Mouse (Mus musculus) macrophage (primary cell): ENCODE measurements around the gene H6pd. TPM values are rescaled to one million over a fixed set of nuclear protein-coding genes. Genes with fewer than 3 reads are reported as not detected.

Experiments used
- H3K27ac ChIP-seq: fragments of 350-480 bp; formaldehyde crosslinking; 2 replicates; pipeline ENCODE4 v1.9.0; 2021
- H3K36me3 ChIP-seq: fragments of 350-480 bp; formaldehyde crosslinking; 2 replicates; pipeline ENCODE4 v1.9.0; 2021; ENCODE audit errors: inconsistent target
- H3K4me3 ChIP-seq: fragments of 350-480 bp; formaldehyde crosslinking; 2 replicates; pipeline ENCODE4 v1.9.0; 2021; ENCODE audit errors: inconsistent target
- H3K79me2 ChIP-seq: fragments of 350-480 bp; formaldehyde crosslinking; 2 replicates; pipeline ENCODE4 v1.9.0; 2021; ENCODE audit errors: inconsistent target
- WGBS: methylation state at CpG from one replicate; pipeline ENCODE4 v1.1.7; 2026; ENCODE audit warnings: inconsistent platforms; ENCODE audit not compliant: missing documents; 5-methylcytosine and 5-hydroxymethylcytosine counted together
- polyA plus RNA-seq: library from polyadenylated mRNA; stranded (reverse); fragments of 250-400 nt; gene quantifications from 3 replicates; pipeline ENCODE4 v1.2.4, GENCODE M21; 2018; ENCODE audit warnings: inconsistent platforms

The H6pd gene
- polyA plus RNA-seq, 1 experiment from 2014 or later: 19.3 TPM

DNA sequence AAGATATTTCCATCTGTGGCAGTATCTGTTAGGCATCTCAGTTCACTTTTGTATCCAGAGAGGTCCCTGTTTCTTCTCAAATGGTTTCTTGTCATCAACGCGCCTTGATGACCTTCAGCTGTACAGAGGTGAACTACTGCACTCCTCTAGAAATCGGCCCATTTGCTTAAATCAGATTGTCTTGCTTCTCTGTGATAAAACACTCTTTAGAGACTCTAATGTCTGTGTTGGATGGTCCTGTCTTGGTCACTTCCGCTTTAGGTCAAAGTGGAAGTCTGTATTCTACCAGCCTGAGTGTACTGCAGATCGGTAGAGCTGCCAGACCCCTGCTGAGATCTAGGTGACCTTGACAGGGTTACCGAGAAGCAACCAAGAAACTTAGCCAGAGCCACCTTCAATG lies 27.3 kb upstream of the H6pd start:
- H3K27ac ChIP-seq: no peak overlapping the region
- no peaks in the 10 kb centered on the region for H3K36me3 ChIP-seq
- 83% methylated on average over 6 of the region's 6 CpGs for WGBS
- H3K4me3 ChIP-seq: no peak overlapping the region
- no peaks in the 10 kb centered on the region for H3K79me2 ChIP-seq

- no peak overlapping the region for H3K27ac ChIP-seq
- no peaks in the 10 kb centered on the region for H3K36me3 ChIP-seq
- 11% methylated on average over 10 of the region's 10 CpGs for WGBS
- H3K79me2 ChIP-seq: no peaks in the 10 kb centered on the region
- H3K4me3 ChIP-seq: no peak overlapping the region
These were observed 26.5 kb upstream of the H6pd start for GRCm38 (mm10) chr4:150035280-150035679.

- H3K27ac ChIP-seq: no peak overlapping the region
- no peaks in the 10 kb centered on the region for H3K79me2 ChIP-seq
- no peak overlapping the region for H3K4me3 ChIP-seq
- H3K36me3 ChIP-seq: no peaks in the 10 kb centered on the region
- WGBS: 14% methylated on average over 22 of the region's 31 CpGs
These were observed 24.4 kb upstream of the H6pd start for GRCm38 (mm10) chr4:150033261-150033671.

DNA sequence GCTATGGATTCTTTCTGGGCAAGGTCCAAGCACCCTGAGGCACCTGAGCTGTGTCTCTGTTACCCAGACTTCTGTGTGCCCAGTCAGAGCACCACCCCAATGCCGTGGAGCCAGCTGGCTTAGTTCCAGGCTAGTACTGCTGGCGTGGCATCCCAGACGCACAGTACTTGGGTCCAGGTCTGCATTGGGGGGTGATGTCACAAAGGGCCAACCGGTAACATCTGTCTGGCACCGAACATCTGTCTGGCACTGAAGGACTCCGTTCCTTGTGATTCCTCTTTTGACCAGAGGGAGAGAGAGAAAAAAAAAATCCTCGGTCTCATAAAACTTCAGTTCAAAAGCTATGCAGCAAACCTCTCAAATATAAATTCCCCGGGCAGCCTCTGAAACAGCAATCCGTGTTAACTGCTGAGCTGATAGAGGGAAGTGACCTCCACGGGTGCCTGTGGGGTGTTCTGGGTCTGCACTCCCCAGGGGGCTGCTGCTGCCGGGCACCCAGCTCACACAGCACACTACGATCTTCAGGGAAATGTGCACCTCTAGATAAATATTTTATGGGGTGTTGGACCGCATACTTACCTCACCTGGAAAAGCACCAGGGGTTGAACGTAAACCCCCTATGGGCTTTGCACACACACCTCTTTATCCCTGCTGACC lies 22.5 kb upstream of the H6pd start:
- Histone ChIP-seq H3K4me3 (peak overlapping the region; percentile 49; the same call in 1 of the 2 replicates), H3K27ac (no peak overlapping the region), H3K36me3 (no peaks in the 10 kb centered on the region), H3K79me2 (no peaks in the 10 kb centered on the region)
- 24% methylated on average over 14 of the region's 14 CpGs for WGBS

DNA sequence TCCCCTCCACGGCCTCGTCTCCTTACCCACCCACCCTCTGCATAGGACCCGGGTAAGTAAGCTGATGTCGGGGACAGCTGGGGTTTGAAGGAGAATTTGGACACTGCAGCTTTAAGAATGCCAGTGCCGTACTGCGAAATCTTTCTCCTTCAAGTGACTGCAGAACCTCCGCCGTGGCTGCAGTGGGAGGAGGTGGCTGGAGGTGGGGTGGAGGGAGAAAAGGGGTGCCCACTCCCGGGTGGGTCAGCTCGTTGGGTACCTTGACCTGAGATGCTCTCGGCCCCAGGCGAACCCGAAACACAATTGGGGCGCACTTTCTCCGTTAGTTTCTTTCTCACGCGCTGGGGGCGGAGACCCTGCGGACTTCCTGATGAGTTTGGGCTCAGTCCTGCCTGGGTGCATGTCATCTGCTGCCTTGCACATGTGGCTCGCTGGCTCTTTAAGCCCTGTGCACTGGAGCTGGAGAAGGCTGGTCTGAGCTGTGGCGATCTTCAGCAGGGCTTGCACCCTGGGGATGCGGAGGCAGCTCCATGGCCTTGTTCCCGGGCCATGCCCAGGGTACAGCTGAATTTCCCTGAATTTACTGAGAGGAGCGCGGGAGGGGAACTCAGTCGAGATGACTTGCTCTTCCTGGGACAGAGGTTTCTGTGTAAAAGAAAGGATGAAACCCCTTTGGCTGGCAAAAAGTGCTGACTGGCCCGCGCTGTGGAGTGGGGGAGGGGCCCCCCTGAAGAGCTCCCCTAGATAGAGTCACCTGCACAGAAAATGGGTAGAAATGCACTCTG lies 21.8 kb upstream of the H6pd start:
- Histone ChIP-seq H3K4me3 (peak overlapping the region; percentile 49), H3K36me3 (no peaks in the 10 kb centered on the region), H3K79me2 (no peaks in the 10 kb centered on the region), H3K27ac (no peak overlapping the region)
- WGBS: 1% methylated on average over 28 of the region's 28 CpGs

DNA sequence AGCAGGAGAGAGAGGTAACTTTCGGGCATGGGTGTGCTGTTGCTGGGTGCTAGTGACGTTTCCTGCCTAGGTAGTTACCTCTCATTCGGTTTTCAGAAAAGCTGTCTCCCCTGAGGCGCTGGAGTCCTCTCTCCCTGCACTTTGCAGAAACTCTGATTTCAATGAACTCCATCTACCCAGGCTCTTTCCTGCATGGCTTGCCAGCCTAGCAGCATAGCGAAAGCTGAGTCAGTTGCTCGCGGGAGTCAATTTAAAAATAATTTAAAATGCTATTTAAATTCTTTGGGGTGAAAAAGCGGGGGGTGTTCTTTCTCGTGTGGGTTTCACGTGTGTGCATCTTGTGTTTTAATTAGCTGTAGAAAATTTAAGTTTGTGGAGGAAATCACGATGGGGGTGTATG lies 21.1 kb upstream of the H6pd start:
- no peak overlapping the region for H3K27ac ChIP-seq
- peak overlapping the region; percentile 49 for H3K4me3 ChIP-seq
- no peaks in the 10 kb centered on the region for H3K36me3 ChIP-seq
- no peaks in the 10 kb centered on the region for H3K79me2 ChIP-seq
- WGBS: 13% methylated on average over 11 of the region's 11 CpGs

GRCm38 (mm10) chr4:150023518-150023917 lies 14.7 kb upstream of the H6pd start:
- 82% methylated on average over 7 of the region's 7 CpGs for WGBS
- no peaks in the 10 kb centered on the region for H3K36me3 ChIP-seq
- H3K4me3 ChIP-seq: no peak overlapping the region
- H3K27ac ChIP-seq: no peak overlapping the region
- no peaks in the 10 kb centered on the region for H3K79me2 ChIP-seq

GRCm38 (mm10) chr4:150019741-150020380 lies 11.0 kb upstream of the H6pd start:
- H3K27ac ChIP-seq: no peak overlapping the region
- H3K36me3 ChIP-seq: no peaks in the 10 kb centered on the region
- WGBS: 92% methylated on average over 15 of the region's 15 CpGs
- no peak overlapping the region for H3K4me3 ChIP-seq
- H3K79me2 ChIP-seq: no peaks in the 10 kb centered on the region

GRCm38 (mm10) chr4:150015436-150015835 lies 6.6 kb upstream of the H6pd start:
- Histone ChIP-seq H3K4me3 (no peak overlapping the region), H3K27ac (0 out of 2 replicates have a peak overlapping the region, but pooled peaks have one; percentile 2), H3K36me3 (no peaks in the 10 kb centered on the region), H3K79me2 (no peaks in the 10 kb centered on the region)
- WGBS: 65% methylated on average over 7 of the region's 7 CpGs

DNA sequence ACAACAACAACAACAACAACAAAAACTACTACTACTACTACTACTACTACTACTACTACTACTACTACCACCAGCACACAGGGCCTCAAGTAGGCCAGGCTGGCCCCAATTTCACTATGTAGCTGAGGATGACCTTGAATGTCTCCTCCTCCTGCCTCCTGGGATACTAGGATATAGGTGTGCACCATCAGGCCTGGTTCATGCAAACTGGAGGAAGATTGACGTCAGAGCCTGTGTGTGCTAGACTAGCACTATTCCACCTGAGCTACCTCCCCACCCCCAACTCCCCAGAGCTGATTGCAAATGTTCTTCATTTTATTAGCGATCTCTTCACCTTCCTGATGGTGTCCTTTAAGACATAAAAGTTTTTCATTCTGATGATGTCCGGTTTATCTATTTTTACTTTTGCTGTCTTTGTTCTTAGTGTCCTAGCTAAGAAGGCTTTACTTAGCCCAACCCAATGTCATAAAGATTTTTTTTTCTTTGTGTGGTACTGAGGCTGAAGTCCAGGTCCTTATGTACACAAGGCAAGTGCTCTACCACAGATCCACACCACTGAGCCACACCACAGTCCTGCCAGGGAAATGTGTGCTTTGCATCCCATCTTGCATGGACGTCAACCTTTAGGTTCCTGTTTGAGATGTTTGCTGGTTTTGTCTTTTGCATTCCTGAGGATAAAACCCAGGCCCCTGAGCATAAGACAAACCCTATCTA lies 5.7 kb upstream of the H6pd start:
- peak overlapping the region; percentile 73 for H3K27ac ChIP-seq
- no peak overlapping the region for H3K4me3 ChIP-seq
- H3K79me2 ChIP-seq: no peaks in the 10 kb centered on the region
- WGBS: 92% methylated on average over 4 of the region's 4 CpGs
- H3K36me3 ChIP-seq: no peaks in the 10 kb centered on the region

DNA sequence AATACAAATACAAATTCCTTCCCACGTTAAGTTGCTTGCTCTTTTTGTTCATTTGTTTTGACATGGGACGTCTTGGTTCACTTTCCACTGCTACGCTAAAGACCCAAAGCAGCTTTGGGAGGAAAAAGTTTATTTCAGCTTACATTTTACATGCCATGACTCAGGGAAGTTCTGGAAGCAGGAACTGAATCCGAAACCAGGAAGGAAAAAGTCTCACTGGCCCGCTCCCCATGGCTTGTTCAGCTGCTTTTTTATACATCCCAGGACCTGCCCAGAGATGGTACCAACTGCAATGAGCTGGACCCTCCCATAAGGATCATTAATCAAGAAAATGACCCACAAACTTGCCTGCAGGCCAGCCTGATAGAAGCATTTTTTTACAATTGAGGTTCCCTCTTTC lies 5.0 kb upstream of the H6pd start:
- Histone ChIP-seq H3K79me2 (no peaks in the 10 kb centered on the region), H3K27ac (peak overlapping the region; percentile 73), H3K36me3 (no peaks in the 10 kb centered on the region), H3K4me3 (no peak overlapping the region)
- 57% methylated on average over 5 of the region's 5 CpGs for WGBS

DNA sequence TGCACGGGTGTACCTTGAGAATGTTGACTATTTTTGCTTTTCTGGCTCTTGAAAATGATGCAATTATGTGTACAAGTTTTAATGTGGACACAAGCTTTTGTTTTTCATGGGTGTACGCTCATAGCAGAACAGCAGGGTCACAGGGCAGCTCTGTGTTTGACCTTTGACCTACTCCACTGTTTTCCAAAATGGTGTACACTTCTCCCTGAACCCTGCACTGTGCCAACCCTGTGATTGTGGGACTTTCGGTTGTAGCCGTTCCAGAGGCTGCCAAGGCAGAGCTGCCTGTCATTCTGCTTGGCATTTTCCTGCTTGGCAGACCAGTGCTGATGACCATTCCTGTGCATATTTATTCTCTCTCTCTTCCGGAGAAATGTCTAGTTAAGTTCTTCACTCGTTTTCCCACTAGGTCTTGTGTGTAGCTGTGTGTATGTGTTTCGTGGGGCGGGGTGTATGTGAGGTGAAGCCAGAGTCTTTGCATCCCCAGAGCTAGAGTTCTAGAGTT lies 4.4 kb upstream of the H6pd start:
- 89% methylated on average over 6 of the region's 8 CpGs for WGBS
- no peak overlapping the region for H3K4me3 ChIP-seq
- H3K79me2 ChIP-seq: no peaks in the 10 kb centered on the region
- H3K36me3 ChIP-seq: no peaks in the 10 kb centered on the region
- peak overlapping the region; percentile 73 for H3K27ac ChIP-seq

DNA sequence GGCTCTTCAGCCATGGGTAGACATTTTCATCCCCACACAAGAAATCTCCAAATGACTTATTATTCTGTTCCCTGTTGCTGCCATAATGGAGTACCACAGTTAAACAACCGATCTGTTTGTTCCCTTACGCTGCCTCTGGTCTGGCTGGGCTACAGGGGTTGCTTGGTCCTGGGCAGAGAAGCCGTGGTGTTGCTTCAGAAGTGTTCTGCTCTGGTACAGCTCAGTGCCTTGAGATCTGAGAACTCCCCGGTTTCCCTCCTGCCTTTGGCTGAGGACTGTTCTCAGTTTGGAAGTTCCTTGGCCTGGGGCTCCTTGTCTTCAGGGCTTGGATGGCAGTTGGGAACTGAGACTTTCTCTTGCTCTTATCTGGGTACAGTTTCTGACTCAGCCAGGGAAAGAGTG lies 3.5 kb upstream of the H6pd start:
- H3K4me3 ChIP-seq: no peak overlapping the region
- 39% methylated on average over 4 of the region's 4 CpGs for WGBS
- H3K27ac ChIP-seq: peak overlapping the region; percentile 73

GRCm38 (mm10) chr4:150011564-150012321 lies 2.9 kb upstream of the H6pd start:
- Histone ChIP-seq H3K27ac (peak overlapping the region; percentile 73), H3K4me3 (no peak overlapping the region)

More for the DNA sequence above, 3.5 kb upstream of the H6pd start:
- no peaks in the 10 kb centered on the region for H3K36me3 ChIP-seq
- peaks cover 8% of the 10 kb centered on the region; the same call in 1 of the 2 replicates for H3K79me2 ChIP-seq

More at GRCm38 (mm10) chr4:150011564-150012321, 2.9 kb upstream of the H6pd start:
- 27% methylated on average over 8 of the region's 10 CpGs for WGBS
- Histone ChIP-seq H3K79me2 (peaks cover 14% of the 10 kb centered on the region; the same call in 1 of the 2 replicates), H3K36me3 (no peaks in the 10 kb centered on the region)
